Mouse (Mus musculus): ENCODE results near the gene Med12l. TPM values are rescaled to one million over a fixed set of nuclear protein-coding genes. Genes with fewer than 3 reads are reported as not detected.

Med12l gene
- total RNA-seq (2021) = 10 to 100 TPM in 1 of 2 experiments, 1 to 10 TPM in 1; 9.4 to 14.0 TPM
- 7.4 and 9.2 TPM in 2 replicates for polyA plus RNA-seq (2012; rRNA removed)
- long read RNA-seq, partial matches to known transcripts = 0 of 2 reads
- long read RNA-seq, other reads (novel, unspliced or antisense) = 1 of 2 reads

GRCm38 (mm10) chr3:59005271-59005995 lies at the start of gene Med12l:
Gene Med12l (plus strand): TSS chr3:59005825.
- peak; percentile 89 for DNase-seq

- DNase-seq = no peak
Observed at GRCm38 (mm10) chr3:58961166-58961565, 44.5 kb upstream of the Med12l start.

DNA sequence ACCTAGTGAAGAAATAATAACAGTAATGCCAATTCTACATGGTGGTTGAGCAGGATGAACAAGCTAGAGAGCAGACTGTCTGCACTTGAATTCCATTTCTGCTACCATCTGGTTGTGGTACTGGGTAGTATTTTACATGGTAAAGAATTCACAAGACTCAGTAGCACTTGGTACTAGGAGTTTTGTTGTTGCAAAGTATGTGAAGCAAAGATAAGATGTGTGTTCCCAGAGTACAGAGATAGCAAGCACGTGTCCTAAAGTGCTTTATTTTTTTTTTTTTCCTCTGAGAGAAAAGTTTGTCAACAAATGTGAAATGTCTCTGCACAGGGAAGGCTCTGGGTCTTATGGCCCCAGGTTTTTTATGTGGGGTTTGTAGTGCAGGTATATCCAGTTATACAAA lies 28.2 kb upstream of the Med12l start:
- no peak for DNase-seq

- DNase-seq = no peak
Observed at GRCm38 (mm10) chr3:58977906-58978622, 27.6 kb upstream of the Med12l start.

DNA sequence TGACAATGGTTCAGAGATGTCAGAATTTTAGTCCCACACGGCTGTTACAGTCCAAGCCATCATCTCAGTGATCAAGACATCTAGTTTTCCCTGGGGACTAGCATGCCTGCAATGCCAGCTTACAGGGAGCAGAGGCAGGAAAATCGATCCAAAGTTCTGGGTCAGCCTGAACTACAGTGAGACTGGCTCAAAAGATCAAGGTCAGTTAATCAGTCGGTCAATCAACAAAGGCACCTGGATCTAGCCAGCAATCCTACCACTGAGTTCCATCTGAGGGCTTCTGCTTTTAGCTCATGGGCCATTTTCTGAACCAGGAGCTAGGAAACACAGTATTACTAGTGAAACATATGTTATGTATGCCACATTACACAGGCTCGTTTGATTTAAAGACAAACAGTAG lies 25.0 kb upstream of the Med12l start:
- DNase-seq = no peak

- peak; percentile 72 for DNase-seq
Observed at GRCm38 (mm10) chr3:58982896-58983837, 22.5 kb upstream of the Med12l start.

GRCm38 (mm10) chr3:58983838-58984598 lies 21.6 kb upstream of the Med12l start:
- no peak for DNase-seq

DNA sequence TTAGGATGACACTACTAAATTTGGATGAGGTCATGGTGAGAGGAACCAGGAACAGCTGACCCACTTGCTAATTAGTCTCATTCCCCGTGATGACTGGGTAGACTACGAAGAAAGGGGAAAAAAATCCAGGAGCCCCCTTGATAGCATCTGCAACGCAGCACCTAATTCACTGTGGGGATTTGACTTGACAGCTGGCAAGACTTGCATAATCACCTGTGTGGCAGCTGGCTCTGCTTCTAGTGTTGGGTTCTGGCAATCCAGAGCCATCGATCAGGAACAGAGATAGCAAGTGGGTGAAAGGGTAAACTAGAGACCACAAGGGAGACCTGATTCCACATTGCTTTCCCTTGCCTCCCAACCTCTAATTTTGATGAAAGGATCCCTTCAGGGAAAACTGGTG lies 19.8 kb upstream of the Med12l start:
- no peak for DNase-seq

DNA sequence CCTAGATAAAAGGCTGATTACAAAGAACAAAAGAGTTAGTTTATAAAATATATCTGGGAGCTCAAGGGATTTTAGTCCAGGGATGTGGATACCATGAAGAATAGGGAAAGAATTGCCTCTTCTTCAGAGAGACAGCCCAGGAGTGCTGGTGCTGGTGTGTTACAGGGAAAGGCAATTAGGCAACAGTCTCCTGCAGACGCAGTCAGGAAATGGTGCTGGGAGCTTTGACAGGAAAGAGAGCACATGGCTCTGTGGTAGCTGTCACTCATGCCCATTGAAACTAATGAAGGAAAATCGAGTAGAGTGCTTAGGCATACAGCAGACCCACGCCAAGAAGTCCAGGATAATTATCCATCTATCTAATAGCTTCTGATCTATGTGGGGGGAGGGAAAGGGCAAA lies 16.3 kb upstream of the Med12l start:
- DNase-seq = no peak

DNA sequence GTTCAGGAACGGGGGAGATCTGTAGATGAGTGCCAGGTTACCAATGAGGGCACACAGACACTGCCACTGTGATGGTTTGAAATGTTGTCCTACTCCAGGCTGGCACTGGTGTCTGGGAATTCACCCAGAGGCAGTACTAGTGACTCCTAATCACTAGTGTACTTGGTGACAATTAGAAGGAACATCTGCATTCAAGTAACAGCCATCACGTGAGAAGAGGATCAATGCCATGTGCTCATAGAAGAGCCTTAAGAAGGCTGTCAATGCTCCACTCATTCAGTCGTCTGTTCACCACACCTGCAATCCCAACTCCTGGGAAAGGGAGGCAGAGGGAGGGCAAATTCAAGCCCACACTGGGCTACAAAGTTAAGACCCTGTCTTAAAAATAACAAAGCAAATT lies 15.1 kb upstream of the Med12l start:
- no peak for DNase-seq

DNA sequence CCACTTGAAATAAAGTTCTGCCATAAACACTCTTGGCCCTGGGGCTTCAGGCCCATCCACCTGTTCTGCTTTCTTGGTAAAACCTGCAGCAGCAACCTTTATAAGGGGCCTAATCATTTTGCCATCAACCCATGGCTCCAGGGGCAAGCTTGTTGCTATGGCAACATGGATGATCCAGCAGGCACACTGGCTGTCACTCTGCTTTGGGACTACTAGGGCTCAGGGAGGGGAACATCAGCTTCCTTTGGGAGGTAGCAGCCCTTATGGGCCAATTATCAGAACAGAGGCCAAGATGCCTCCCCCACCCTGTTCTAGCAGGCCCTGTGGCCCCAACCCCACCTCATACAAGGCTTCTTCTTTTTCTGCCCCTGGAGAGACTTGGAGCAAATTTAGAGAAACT lies 13.5 kb upstream of the Med12l start:
- DNase-seq = no peak

DNA sequence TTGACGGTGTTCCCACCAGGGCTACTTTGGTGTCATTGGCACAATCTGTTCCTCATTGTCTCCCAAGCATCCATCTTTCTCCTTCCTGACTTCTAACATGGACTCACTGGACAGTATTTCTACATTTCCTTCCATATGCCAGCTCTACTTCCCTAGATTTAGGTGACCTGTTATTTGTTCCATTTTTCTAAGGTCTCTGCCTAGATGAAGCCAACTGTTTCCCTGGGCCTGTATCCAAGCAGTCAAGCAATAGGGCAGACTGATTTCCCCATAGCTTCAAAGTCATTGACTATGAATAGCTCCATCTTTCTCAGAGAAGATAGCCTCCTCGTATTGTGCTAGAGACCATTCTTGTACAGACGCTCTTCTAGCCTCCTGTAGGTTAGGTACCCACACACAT lies 12.0 kb upstream of the Med12l start:
- DNase-seq = no peak

- no peak for DNase-seq
Observed at GRCm38 (mm10) chr3:59003756-59004155, 1.9 kb upstream of the Med12l start.

GRCm38 (mm10) chr3:59005996-59006730 lies 538 bp downstream of the Med12l start:
- no peak for DNase-seq

GRCm38 (mm10) chr3:59006731-59007441 lies 1.3 kb downstream of the Med12l start:
- peak; percentile 88 for DNase-seq

DNA sequence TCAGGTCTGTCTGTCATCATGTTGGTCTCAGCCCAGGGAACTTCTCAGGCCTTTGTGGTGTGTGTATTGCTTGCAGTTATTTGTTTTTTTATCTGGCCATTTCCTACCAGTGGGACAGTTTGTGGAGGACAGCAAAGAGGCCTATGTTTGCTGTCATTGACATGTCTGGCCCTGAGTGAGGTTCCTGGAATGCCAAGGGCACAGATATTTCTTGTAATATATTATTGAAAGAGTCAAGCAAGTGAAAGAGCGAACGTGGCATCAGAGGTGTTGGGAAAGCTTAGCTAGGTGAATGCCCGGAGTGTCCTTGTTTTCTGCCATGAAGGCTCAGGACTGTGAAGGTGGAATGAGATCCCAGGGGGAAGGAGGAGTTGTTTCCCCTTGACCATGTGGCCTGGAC lies 4.7 kb downstream of the Med12l start:
- DNase-seq = peak; percentile 58

- DNase-seq = no peak
Observed at GRCm38 (mm10) chr3:59015698-59016412, 10.2 kb downstream of the Med12l start.

DNA sequence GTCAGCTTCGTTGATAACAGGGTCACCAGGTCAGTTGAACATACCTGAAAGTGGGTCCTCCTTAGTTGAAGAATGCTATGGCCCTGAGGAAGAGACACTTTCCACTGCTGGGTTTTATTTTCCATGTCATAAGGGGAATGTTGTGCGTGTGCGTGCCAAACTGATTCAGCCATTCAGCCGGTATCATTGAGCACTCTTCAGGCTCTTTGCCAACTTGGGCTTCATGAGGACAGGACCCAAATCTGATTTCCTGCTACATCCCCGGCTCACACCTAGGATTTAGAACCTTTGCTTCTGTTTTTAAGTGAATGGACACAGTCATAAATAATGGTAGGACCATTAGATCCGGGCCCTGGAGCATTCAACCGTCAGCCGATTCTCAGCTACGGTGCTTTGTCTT lies 10.9 kb downstream of the Med12l start:
- DNase-seq = peak; percentile 15

DNA sequence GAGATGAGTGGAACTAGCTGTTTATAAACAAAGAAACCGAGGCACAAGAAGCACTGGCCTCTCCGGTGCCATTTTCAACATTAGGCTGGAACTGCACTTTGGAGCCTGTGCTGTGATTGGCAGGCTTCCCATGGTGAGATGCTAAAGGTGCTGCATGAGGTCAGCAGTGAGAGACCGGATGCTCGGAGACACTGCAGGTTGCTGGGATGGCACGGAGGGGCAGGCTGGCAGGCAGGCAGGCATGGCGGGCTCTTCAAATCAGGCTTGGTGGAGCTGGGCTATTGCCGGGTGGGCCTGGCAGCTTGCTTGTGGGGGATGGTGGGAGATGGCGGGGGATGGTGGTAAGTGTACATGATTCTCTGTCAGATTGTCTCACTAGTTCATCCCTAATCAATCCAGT lies 15.6 kb downstream of the Med12l start:
- DNase-seq = no peak

Data from adrenal gland, adult 2 months (tissue).